Mouse (Mus musculus) brain, embryonic 18.5 days (tissue): ENCODE measurements around the gene Ydjc.

Experiments used
- DNase-seq: peaks from one replicate; pipeline ENCODE4 v3.0.0-alpha.2; 2012; ENCODE audit warnings: low read depth, low spot score

The Ydjc gene

GRCm38 (mm10) chr16:17144339-17144738 is at the start of gene Ydjc:
Ydjc (plus strand) TSS chr16:17144621.
- DNase-seq = no peak

- no peak for DNase-seq
Observed at GRCm38 (mm10) chr16:17096938-17097337, 47.5 kb upstream of the Ydjc start.

GRCm38 (mm10) chr16:17102630-17103220 is 41.7 kb upstream of the Ydjc start:
- no peak for DNase-seq

GRCm38 (mm10) chr16:17104600-17104999 is 39.8 kb upstream of the Ydjc start:
- DNase-seq = no peak

GRCm38 (mm10) chr16:17110771-17111743 is 33.4 kb upstream of the Ydjc start, which contains the start of gene Ppil2:
Ppil2 (minus strand) TSS chr16:17111257.
- DNase-seq = peak; percentile 64

GRCm38 (mm10) chr16:17117309-17117799 is 27.1 kb upstream of the Ydjc start:
- DNase-seq = no peak

GRCm38 (mm10) chr16:17121569-17121968 is 22.9 kb upstream of the Ydjc start:
- no peak for DNase-seq

GRCm38 (mm10) chr16:17124119-17124870 is 20.1 kb upstream of the Ydjc start:
- DNase-seq = no peak

- DNase-seq = no peak
Observed at GRCm38 (mm10) chr16:17124871-17125520, 19.4 kb upstream of the Ydjc start, which contains the start of gene 2610318N02Rik. 2610318N02Rik (minus strand) TSS chr16:17125167.

GRCm38 (mm10) chr16:17127292-17127691 is 17.1 kb upstream of the Ydjc start:
- DNase-seq = no peak

- no peak for DNase-seq
Observed at GRCm38 (mm10) chr16:17131191-17132088, 13.0 kb upstream of the Ydjc start.

GRCm38 (mm10) chr16:17132089-17132905 is 12.1 kb upstream of the Ydjc start, which contains the start of gene Sdf2l1:
Sdf2l1 (minus strand) TSS chr16:17132383.
- peak; percentile 91 for DNase-seq

GRCm38 (mm10) chr16:17132906-17133200 is 11.6 kb upstream of the Ydjc start:
- DNase-seq = no peak

GRCm38 (mm10) chr16:17137355-17137754 is 7.1 kb upstream of the Ydjc start:
- DNase-seq = no peak

GRCm38 (mm10) chr16:17146772-17147235 is 2.4 kb downstream of the Ydjc start, which contains the start of gene Ccdc116:
Ccdc116 (minus strand) TSS chr16:17147229.
- peak; percentile 72 for DNase-seq

- DNase-seq = no peak
Observed at GRCm38 (mm10) chr16:17147391-17147929, 3.0 kb downstream of the Ydjc start.

GRCm38 (mm10) chr16:17148084-17148483 is 3.7 kb downstream of the Ydjc start:
- no peak for DNase-seq

- DNase-seq = no peak
Observed at GRCm38 (mm10) chr16:17150520-17151258, 6.3 kb downstream of the Ydjc start.
